Mouse (Mus musculus): ENCODE measurements around the gene Gria4.
"Not testable (repeated sequence)": the region's sequence is repeated elsewhere in the genome, so short reads cannot be mapped to it uniquely, and the experiment has no call there.

Gene Gria4

GRCm38 (mm10) chr9:4573596-4573995 lies 222.4 kb downstream of the Gria4 start:
- no peak for DNase-seq (ENCODE audit: low spot score)

GRCm38 (mm10) chr9:4555415-4555959 lies 240.5 kb downstream of the Gria4 start:
- DNase-seq (ENCODE audit: low spot score) = no peak

- DNase-seq (ENCODE audit: low spot score) = no peak
These were observed 256.8 kb downstream of the Gria4 start for GRCm38 (mm10) chr9:4539218-4539617.

GRCm38 (mm10) chr9:4536514-4537150 lies 259.4 kb downstream of the Gria4 start:
- DNase-seq (ENCODE audit: low spot score) = no peak

GRCm38 (mm10) chr9:4514563-4514885 lies 281.5 kb downstream of the Gria4 start:
- DNase-seq (ENCODE audit: low spot score) = no peak

- no peak for DNase-seq (ENCODE audit: low spot score)
These were observed 282.1 kb downstream of the Gria4 start for GRCm38 (mm10) chr9:4513796-4514562.

- DNase-seq (ENCODE audit: low spot score) = no peak
These were observed 289.9 kb downstream of the Gria4 start for GRCm38 (mm10) chr9:4506086-4506485.

GRCm38 (mm10) chr9:4505087-4505486 lies 290.9 kb downstream of the Gria4 start:
- no peak for DNase-seq (ENCODE audit: low spot score)

GRCm38 (mm10) chr9:4486428-4486827 lies 309.6 kb downstream of the Gria4 start:
- DNase-seq (ENCODE audit: low spot score) = no peak

- no peak for DNase-seq (ENCODE audit: low spot score)
These were observed 311.5 kb downstream of the Gria4 start for GRCm38 (mm10) chr9:4484502-4484901.

- no peak for DNase-seq (ENCODE audit: low spot score)
These were observed 325.2 kb downstream of the Gria4 start for GRCm38 (mm10) chr9:4470791-4471190.

- no peak for DNase-seq (ENCODE audit: low spot score)
These were observed 336.5 kb downstream of the Gria4 start for GRCm38 (mm10) chr9:4459456-4460070.

- no peak for DNase-seq (ENCODE audit: low spot score)
These were observed 337.8 kb downstream of the Gria4 start for GRCm38 (mm10) chr9:4458193-4458592.

GRCm38 (mm10) chr9:4457644-4458043 lies 338.4 kb downstream of the Gria4 start:
- DNase-seq (ENCODE audit: low spot score) = no peak

GRCm38 (mm10) chr9:4442908-4443307 lies 353.1 kb downstream of the Gria4 start:
- no peak for DNase-seq (ENCODE audit: low spot score)

GRCm38 (mm10) chr9:4400801-4401200 lies 395.2 kb downstream of the Gria4 start:
- not testable (repeated sequence) for DNase-seq (ENCODE audit: low spot score)

GRCm38 (mm10) chr9:4376640-4377120 lies 419.4 kb downstream of the Gria4 start:
- DNase-seq (ENCODE audit: low spot score) = peak; percentile 32

GRCm38 (mm10) chr9:4375828-4376639 lies 420.0 kb downstream of the Gria4 start, which contains the start of gene Msantd4:
Gene Msantd4 (plus strand): TSS chr9:4376562.
- DNase-seq (ENCODE audit: low spot score) = peak; percentile 97

Data from testis, postnatal 14 days (tissue).